Mouse (Mus musculus) heart, embryonic 14.5 days (tissue): ENCODE measurements around the gene Hsf3. TPM values are rescaled to one million over a fixed set of nuclear protein-coding genes. Genes with fewer than 3 reads are reported as not detected.

Experiments
- ATAC-seq: fragments of 200-750 bp; cut with Nextera tagmentation; 2 replicates; pipeline ENCODE4 v1.8.0; 2017; ENCODE audit warnings: low read depth, moderate TSS enrichment; ENCODE audit not compliant: insufficient number of reproducible peaks, insufficient read depth, low FRiP score
- H3K27ac ChIP-seq, 2 experiments: fragments of 200-500 bp in 1 of 2; fragments of 300-500 bp in 1 of 2; sonication (generic) in 1 of 2; replicated peaks in 1 of 2; 2 replicates each; pipeline ENCODE4 v1.5.1; 2012 to 2014; ENCODE audit warnings: low read depth in 2 of 2, low read length in 2 of 2, control low read depth in 1 of 2, mild to moderate bottlenecking in 1 of 2, mixed read lengths in 1 of 2; ENCODE audit not compliant: control insufficient read depth in 1 of 2, insufficient read depth in 1 of 2
- H3K27me3 ChIP-seq: fragments of 300-500 bp; sonication (generic); 2 replicates; pipeline ENCODE4 v1.6.1; 2014; ENCODE audit warnings: mild to moderate bottlenecking, low read length, control low read depth; ENCODE audit not compliant: control insufficient read depth, insufficient read depth
- H3K36me3 ChIP-seq: fragments of 300-500 bp; sonication (generic); 2 replicates; pipeline ENCODE4 v1.6.1; 2014; ENCODE audit warnings: mild to moderate bottlenecking, control low read depth, low read length, mixed read lengths; ENCODE audit not compliant: control insufficient read depth, insufficient read depth
- H3K4me1 ChIP-seq, 2 experiments: fragments of 200-500 bp in 1 of 2; fragments of 300-500 bp in 1 of 2; sonication (generic) in 1 of 2; 2 replicates each; pipeline ENCODE4 v1.6.1; 2012 to 2014; ENCODE audit warnings: low read length in 2 of 2, control low read depth in 1 of 2, mixed read lengths in 1 of 2; ENCODE audit not compliant: control insufficient read depth in 2 of 2, insufficient read depth in 2 of 2
- H3K4me2 ChIP-seq: fragments of 300-500 bp; sonication (generic); 2 replicates; pipeline ENCODE4 v1.6.1; 2014; ENCODE audit warnings: mild to moderate bottlenecking, low read length
- H3K4me3 ChIP-seq, 2 experiments: fragments of 200-500 bp in 1 of 2; fragments of 300-500 bp in 1 of 2; sonication (generic) in 1 of 2; 2 replicates each; pipeline ENCODE4 v1.5.1; 2012 to 2014; ENCODE audit warnings: low read length in 2 of 2, mild to moderate bottlenecking in 2 of 2, control low read depth in 1 of 2, low read depth in 1 of 2, moderate library complexity in 1 of 2; ENCODE audit not compliant: control insufficient read depth in 1 of 2, insufficient read depth in 1 of 2
- H3K9ac ChIP-seq: fragments of 300-500 bp; sonication (generic); 2 replicates; pipeline ENCODE4 v1.6.1; 2014; ENCODE audit warnings: mild to moderate bottlenecking, low read length
- H3K9me3 ChIP-seq: fragments of 300-500 bp; sonication (generic); 2 replicates; pipeline ENCODE4 v1.6.1; 2016; ENCODE audit warnings: low read length, control low read depth; ENCODE audit not compliant: control insufficient read depth
- WGBS: fragments of 180-500 bp; shearing (Covaris S2); extraction: QIAGEN DNeasy Blood & Tissue Kit; methylation state at CpG from one replicate; pipeline ENCODE4 v1.1.7; 2014; 5-methylcytosine and 5-hydroxymethylcytosine counted together
- polyA plus RNA-seq: library from polyadenylated mRNA; unstranded; fragments of >200 nt; fragmentation: Nextera tagmentation; extraction: Ambion mirVana; gene quantifications from 2 replicates; pipeline ENCODE4 v1.2.1, GENCODE M21; 2014

Hsf3 gene
- polyA plus RNA-seq, 1 experiment from 2014 or later = not detected

- Histone ChIP-seq H3K4me3 (no peak overlapping the region), H3K27me3 (no peaks in the 10 kb centered on the region), H3K9me3 (no peaks in the 10 kb centered on the region), H3K27ac (no peak overlapping the region), H3K4me1 (no peaks in the 10 kb centered on the region), H3K4me2 (no peak overlapping the region), H3K36me3 (no peaks in the 10 kb centered on the region), H3K9ac (no peak overlapping the region)
- WGBS = 34% methylated on average over 4 of the region's 4 CpGs
- no peak for ATAC-seq
Measured at GRCm38 (mm10) chrX:96329764-96330163, 126.3 kb downstream of the Hsf3 start.

- no peak for ATAC-seq
- Histone ChIP-seq H3K4me3 (no peak within 1 kb of the TSS), H3K4me2 (no peak within 1 kb of the TSS), H3K9me3 (no peaks in the 10 kb centered on the region), H3K36me3 (no peaks in the 10 kb centered on the region), H3K4me1 (no peaks in the 10 kb centered on the region), H3K27me3 (no peaks in the 10 kb centered on the region), H3K27ac (no peak within 1 kb of the TSS), H3K9ac (no peak within 1 kb of the TSS)
- WGBS = 88% methylated on average over 3 of the region's 3 CpGs
Measured at GRCm38 (mm10) chrX:96293338-96293737, 162.8 kb downstream of the Hsf3 start, which contains the start of gene Vsig4. Gene Vsig4, minus strand, starts transcription at chrX:96293438.

GRCm38 (mm10) chrX:96256509-96256908 is 199.6 kb downstream of the Hsf3 start:
- H3K4me3 ChIP-seq = no peak overlapping the region
- ATAC-seq = no peak

More at GRCm38 (mm10) chrX:96256509-96256908, 199.6 kb downstream of the Hsf3 start:
- Histone ChIP-seq H3K9me3 (no peaks in the 10 kb centered on the region), H3K9ac (no peak overlapping the region), H3K36me3 (no peaks in the 10 kb centered on the region), H3K27me3 (no peaks in the 10 kb centered on the region), H3K4me1 (no peaks in the 10 kb centered on the region), H3K27ac (no peak overlapping the region), H3K4me2 (no peak overlapping the region)

Other genes with a start within 250 kb of the Hsf3 start
- gene Vsig4, start 162.9 kb downstream of the Hsf3 start, polyA plus RNA-seq = 0.19 and 0.73 TPM in 2 replicates
- 15.5 and 16.8 TPM in 2 replicates for gene Heph, start 935 bp downstream of the Hsf3 start, polyA plus RNA-seq